Mouse (Mus musculus) cerebellum, postnatal 10 days (tissue): ENCODE measurements at regions not wholly inside any gene's neighbourhood (a gene's known extent, or its start where the extent isn't known, plus 50 kb on each side); places are given as distances from the start of the nearest gene placed in this dataset.

Experiments used
- DNase-seq, 2 experiments: peaks; one replicate each; pipeline ENCODE4 v3.0.0; 2021; ENCODE audit warnings: mixed read lengths in 2 of 2

DNA sequence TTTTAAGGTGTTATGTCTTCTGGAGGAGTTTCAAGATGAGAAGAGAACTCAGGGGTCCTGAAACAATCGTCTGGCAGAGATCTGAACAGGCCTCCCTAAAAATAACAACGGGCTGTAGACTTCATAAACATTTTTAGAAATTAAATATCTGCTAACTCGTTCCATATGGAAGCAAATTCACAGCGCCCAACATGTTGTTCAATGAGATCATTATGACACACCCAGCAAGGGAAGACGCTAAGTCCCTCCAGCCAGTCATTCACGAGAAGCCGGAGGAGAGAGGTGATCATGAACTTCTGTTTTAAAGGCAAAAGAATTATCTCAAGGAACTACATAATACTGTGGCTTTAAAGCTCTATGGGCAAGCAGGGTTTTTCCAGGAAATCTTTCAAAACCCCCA lies 334.8 kb downstream of the Efna5 start:
- no peak for DNase-seq

DNA sequence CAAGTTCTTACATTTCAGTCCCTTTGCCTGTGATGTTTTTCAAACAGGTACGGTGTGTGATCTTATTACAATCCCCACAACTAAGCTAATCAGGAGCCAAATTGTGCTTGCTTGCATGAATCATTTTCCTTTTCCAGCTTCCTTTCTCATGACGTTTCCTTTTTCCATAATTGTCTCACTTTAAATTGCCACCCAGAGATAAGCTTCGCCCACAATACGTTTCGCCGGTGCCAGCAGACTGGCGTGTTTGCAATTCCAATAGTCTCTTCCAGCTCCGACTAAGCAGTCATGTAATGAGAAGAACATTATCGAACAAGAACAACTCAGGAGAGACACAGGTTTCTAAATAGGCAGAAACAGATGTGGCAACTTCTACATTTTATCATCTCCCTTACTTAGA lies 335.8 kb downstream of the Efna5 start:
- no peak for DNase-seq

DNA sequence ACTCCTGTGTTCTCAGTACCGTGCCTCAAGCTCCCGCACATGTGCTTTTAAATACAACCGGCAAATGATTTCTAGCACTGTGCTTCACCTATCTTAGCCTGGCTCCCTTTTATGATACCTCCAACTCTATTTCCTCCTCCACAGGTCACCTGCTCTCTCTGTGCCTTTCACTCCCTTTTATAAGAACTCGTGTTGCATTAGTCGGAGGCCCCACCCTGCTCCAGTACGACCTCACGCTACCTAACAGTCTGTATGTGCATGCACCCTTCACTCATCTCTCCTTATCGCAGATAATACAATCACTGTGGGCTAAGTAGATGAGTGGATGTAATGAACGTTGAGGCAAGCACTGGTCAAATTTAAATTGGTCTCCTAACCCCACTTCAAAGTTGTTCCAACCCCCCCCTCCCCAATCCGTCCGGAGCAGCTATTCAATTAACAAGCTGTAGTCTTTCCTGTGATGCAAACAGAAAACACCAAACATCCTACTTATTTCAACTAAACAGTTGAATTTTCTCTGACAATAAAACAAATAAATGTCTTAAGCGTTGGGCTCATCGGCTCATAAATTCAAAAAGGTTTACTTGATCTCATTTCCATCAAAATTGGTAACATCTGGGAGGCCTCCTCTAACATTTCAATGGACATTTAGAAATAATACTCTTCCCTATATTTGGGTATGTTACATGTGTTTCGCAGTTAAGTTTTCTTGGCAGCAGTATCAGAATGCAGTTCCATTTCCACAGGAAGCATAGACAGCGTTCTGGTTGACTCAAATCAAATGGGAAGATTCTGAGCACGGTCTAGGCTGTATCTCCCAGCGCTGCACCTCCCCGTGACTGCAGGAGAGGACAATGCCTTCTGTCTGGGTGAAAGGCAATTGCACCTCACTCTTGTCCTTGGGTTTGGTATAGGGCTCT lies 337.8 kb downstream of the Efna5 start:
- DNase-seq, result no peak

DNA sequence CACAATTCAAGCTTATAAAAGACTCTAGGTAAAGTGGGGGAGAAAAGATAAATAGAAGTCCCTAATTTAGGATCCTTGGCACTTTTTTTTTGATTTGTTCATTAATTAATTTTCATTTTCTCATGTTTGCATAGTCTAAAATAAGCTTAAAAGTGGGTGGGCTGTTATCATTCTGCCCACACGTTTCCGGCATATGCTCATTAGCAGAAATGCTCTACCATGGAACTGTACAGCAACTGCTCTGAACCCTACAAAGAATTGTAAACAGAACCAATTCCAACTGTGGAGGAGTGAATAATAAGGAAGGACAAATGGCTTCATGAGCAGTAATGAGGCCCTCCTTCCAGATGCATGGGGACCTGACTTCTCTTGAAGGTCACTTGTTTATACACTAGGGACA lies 351.2 kb downstream of the Efna5 start:
- DNase-seq, result no peak

DNA sequence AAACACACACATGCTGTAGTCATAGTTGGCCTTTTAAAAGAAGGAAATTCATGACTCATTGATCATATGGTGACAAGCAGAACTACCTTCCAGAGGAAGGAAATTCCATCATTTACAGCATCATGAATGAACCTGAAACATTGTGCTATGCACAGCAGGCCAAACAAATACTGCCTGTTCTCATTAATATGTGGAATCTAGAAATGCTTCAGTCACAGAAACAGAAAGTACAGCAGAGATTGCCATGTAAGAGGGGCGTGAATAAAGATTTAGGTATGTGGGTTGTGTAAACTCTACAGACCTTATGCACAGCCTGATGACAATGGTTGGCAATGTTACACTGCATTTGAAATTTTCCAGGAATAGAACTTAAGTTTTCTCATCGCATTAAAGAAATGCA lies 353.6 kb downstream of the Efna5 start:
- DNase-seq, result no peak

DNA sequence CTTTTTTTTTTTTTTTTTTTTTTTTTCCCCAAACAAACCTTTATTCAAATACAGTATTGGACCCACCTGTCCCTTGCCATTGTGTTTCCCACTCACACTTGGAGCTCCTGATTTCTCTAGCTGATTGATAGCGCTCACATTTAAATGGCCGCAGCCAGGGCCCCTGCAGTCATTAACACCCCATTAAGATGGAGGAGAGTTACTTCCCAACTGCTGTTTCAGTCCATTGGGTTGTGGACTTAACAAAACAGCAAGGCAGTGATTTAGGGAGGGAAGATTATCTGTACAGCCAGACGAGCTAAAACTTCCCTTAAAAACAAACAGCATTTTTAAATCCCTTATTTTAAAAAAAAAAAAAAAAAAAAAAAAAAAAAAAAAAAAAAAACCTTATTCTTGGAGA lies 367.5 kb downstream of the Efna5 start:
- no peak for DNase-seq

DNA sequence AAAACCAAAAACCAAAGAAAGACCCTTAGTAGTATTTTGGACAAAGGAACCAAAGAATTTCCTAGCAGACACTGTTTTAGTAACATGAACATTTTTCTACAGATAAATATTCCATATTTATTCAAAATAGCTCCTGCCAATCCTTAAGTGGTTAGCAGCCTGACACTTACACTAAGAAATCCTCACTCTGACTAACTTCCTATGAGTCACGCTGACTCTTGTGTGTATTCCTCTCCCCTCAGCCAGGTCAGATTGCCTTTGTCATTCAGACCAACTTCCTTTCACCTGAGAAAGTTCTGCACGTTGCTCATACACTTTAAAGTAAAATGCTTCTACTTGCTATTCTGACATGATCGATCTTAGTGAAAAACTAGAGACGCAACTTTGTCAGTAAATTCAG lies 370.9 kb downstream of the Efna5 start:
- no peak for DNase-seq

DNA sequence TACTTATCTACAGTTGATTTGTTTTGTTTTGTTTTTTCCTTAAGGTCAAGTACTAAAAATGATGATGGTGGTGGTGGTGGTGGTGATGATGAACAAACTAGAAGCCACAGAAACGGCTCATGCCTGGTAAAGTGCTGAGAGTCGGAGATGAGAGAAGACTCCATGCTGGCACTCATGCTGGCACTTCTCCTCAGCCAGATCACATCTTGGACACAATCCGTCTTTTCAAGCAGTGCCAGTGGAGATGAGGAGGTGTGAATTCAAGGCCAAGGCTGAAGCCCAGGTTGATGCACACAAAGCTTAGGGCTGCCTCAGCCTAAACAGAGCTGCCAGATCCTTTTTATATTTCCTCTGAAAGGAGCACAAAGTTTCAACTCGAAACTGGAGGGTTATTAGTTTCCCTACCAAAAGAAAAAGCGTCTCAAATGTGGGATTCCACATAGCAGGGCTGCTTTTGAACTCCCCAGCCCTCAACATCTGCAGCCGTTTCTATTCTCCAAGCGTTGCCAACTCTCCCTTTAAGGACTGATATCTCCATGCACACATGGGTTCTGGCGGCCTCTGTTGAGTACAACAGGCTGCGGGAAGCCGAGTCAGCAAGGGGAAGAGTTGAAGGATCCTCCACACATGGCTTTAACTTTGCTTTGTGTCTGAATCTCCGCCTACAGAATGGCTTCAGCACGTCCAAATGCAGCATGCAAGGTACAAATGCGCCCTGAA lies 373.2 kb downstream of the Efna5 start:
- DNase-seq, result peak; percentile 56 to 75

DNA sequence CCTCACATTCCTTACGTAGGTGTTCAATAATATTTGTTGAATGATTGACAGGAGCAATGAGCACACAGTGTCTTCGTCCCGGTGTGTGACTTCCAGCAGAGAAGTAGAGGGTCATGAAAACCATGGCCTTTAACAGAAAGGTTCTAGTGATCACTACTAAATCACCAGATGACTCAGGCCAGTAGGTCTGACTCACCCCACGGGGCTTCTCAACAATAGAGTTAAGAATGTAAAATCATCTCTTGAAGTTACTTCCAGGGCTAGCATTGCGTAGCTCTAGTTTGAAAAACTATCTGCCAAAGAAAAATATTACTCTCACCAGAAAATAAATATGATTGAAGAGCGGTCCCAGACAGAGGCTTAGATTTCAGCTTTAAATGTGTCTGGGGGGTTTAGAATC lies 376.4 kb downstream of the Efna5 start:
- DNase-seq, result no peak

DNA sequence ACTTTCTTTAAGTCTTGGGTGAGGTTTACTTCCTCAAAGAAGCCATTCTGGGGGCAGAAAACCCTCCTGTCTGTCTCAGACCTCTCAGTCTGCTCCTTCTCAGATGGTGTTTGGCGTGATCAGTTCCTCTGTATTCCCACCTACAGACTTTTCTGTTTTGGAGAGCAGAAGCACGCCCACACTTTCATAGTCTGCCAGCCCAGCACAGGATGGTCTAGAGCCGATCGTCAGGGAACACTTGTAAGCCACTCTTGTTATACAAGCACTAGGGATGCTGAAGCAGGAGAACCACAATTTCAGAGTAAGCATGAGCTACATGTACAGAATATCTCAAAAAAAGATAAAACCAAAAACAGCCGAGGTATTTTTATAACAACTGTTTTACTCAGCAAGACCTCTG lies 410.4 kb downstream of the Efna5 start:
- no peak for DNase-seq

DNA sequence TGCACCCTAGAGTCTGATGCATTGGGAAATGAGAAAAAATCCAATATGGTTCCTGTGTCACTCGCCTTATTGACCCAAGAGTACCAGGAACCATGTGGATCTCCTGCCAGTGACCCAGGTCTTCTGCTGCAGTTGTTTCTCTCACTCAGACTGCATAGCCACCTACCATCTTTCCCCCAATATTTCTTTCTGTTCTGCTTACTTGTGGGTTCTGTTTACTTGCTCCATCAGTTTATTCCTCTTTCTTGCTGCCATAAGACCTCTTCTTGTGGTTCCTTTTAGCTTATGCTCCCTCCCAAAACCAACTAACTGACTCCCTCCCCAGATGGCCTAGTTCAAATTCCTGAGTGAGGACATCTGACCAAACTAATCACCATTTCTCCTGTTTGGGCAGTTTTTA lies 411.8 kb downstream of the Efna5 start:
- no peak for DNase-seq

DNA sequence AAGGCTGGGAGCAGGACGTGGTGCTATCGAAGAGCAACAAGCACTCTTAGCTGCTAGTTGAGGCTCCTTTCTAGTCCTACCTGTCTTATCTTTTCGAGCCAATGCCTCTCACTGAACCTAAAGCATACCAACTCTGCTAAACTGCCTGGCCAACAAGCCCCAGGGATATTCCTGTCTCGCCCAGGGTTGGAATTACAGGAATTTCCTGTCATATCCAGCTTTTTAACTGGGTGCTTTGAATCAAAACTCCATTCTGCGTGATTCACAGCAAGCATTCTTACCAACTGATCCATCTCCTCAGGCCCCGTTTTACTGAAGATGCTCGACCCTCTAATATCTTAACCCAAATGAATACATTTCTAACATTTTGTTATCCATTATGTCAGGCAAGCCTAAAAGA lies 412.3 kb downstream of the Efna5 start:
- no peak for DNase-seq

DNA sequence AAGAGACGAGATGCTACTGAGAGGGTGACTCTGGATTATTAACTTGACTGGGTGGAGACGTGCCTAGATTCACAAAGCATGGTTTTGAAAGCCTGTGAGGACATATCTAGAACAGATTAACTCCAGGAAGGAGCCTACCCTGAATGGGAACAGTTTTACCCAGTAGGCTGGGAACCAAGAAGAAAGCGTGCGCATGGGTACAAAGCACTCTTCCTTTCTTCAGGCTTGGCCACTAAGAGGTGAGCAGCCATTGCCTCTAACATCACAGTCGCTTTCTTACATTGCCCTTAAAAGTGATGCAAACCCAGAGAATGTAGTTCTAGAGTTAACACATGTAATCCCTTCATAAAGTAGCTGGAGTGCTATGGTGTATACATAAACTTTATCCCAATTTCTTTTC lies 414.0 kb downstream of the Efna5 start:
- no peak for DNase-seq

DNA sequence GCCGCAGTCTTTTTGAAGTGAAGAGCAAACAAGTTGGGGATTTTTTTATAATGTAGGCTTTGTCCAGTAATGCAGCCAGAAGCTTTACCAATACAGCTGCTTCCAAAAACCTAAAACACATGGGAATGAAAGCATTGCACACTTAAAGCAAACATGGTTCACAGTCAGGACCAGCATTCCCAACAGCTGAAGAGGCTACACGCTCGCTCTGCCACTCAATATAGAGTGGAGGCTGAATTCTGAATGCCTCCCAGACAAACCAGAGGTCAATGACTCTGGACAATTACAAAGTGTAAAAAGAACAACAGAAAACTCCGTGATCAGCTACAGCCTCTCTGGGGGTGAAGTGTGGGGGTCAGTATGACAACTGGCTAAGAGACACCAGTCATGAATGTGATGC lies 416.1 kb downstream of the Efna5 start:
- no peak for DNase-seq

DNA sequence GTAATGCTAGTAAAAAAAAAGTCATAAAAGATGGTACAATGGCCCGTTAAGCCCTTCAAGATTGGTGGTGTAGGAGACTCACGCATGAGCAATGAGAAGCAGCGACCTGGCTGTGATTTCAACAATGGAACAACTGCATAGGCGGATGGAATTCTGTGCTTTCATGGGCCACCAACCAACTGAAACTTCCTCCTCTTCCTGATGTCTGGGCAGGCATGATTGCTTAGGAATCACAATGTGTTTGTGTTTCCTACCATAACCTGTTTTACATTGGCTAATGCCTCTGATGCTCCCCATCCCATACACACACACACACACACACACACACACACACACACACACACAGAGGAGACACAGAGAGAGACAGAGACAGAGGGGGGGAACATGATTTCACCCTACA lies 416.9 kb downstream of the Efna5 start:
- DNase-seq, result no peak

DNA sequence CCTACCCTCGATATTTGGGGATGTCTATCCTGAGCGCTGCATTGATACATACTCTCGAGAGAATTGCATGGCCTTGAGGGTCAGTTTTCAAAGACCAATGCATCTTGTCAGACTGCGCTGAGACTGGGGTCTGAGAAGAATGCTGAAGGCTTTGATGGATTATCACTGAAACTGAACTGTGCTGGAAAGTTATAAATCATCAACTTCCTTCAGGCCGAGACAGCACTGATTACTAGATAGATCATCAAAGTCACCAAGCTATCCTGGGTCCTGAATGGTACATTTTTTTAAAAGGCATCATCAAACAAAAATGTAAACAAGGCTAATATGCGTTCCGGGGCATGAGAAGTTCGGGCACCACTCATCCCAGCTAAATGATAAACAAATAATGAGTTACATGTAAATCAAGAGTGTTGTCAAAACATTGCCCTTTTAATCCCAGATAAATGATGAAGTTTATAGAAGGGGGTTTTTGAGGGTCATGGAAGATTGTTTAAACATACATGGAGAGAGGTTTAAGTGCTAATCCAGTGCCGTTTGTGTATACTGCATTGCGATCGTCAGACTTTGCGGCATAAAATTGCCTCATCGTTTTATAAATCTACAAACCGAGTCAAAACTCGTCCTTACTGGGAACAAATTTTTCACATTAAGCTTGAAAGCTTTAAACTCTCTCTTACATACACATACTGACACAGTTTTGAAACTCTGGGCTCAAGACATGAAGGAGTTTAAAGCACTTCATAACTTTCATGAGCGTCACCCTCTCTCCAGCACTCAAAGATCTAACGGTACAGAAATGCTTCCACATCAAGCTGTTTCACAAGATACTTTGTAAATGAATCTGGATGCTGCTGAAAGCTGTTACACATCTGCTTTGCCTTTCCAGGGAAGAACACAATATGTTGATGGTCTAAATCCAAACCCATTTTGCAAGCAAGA lies 419.5 kb downstream of the Efna5 start:
- DNase-seq, result no peak

DNA sequence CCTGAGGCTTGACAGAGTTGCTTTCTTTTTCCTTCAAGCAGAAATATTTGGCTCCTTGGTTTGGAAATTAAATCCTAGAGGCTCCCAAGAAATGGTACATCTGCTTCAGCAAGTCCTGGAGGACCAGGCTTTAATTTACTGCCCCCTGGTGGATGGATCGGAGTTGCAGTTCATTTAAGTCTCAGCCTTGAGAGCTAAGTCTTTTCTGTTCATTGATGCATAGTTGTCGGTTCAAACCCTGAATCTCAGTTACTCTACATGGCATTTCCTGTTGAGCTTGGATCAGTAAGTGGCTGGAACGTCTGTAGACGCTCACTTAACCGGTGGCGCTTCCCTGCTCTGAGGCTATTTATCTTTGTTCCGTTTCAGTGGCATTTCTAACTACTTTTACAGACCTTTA lies 422.2 kb downstream of the Efna5 start:
- DNase-seq, result peak; percentile 83 to 88

DNA sequence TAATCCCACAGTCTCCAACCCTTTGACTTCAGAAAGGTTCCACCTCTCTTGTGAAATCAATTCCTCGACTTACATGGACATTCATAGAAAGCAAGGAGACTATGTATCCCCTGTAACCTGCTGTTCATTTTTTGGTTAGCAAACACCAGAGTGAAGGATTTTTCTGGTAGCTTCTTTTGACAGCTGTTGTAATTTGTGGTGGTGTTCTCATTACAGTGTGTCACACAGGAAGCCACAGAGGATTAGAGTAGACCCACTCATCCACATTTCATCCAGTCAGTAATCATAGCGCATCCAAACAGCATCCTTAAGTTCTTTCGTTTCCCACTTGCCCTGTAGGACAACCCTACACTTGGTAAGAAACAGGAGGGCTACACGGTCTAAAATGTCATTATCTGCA lies 443.1 kb downstream of the Efna5 start:
- DNase-seq, result no peak

DNA sequence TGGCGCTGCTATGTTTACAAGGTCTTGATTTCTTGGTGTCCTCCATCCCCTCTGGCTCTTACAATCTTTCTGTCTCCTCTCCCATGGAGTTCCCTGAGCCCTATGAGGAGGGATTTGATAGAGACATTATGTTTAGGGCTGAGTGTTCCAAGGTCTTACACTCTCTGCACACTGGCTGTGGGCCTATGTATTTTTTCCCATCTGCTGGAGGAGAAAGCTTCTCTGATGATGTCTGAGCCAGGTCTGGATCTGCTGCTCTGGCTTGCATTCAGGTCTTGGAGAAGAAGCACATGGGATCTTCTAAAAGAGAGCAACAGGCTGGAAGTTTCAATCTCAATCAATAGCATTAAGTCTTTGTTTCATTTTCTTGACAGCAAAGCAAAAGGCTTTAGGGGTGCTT lies 445.1 kb downstream of the Efna5 start:
- DNase-seq, result peak; percentile 10 to 12

DNA sequence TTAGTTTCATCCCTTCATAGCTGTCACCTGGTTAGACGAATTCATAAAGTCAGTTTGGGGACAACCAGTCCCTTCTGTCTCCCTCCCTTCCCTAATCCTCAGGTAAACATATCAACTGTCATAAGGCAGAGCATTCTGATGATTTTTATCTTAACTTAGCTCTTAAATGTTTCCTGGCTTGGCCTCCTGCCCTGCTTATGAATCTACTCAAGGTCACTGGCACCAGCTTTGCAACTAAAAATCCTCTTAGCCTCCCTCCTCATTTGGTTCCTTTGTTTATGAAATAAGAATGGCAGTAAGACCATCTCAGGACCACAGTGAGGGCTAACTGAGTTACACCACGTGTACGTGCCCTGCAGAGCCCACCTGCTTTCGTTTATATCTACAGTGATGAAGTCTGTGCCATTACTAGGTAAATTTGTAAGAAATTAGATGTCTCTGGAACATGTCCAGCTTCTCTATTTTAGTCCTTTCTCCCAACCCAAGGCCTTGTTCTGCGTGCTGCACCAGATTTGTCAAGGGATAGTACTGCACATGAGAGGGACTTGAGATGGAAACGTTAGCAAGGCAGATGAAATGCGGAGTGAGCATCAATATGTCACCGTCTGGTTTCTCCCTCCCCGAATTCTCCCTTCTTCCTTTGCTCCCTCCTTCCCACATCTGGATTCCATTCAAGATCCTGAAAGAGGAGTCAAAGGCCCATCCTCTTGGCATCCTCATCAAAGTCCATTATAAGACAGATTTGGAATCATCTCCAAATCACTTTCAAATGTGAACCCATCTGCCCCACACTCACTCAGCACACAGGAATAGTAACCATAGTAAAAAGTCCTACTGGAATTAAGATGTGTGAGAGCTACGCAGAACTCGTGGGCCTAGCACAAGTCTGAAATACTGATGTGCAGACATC lies 457.4 kb downstream of the Efna5 start:
- DNase-seq, result no peak

DNA sequence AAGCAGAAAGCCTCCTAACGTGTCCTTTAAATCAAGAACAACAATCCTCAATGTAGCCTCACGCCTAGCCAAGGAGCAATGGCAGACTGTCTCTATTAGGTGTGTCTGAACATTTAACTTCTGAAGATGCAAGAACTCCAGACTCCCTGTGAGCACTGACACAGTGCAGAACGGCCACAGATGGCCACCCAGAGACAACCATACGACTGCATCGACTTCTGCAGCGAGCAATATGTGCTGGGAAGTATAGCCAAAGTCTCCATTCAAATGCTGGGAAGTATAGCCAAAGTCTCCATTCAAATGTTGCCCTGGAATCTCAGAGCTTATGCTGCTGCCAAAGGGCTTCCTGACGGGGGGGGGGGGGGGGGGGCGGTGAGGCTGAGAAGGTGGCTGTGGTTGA lies 463.5 kb downstream of the Efna5 start:
- peak in 1 of 2 experiments; percentile 16 for DNase-seq

DNA sequence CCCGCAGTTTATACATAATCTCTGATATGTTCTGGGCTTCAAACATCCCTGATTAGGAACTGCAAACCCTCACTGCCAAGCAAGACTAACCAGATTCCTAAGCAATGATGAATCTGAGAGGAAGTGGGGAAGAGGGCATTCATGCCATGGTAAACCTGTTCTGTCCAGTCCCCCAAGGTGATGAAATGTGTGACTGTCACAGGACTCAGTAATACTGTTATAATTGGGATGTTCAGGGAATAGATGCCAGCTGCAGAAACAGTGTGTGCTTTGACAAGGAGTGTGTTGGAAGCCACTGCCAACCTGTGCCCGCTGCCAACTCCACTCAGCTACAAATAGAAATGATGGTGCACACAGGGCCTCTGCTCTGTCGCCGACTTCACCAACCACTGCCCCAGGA lies 466.0 kb downstream of the Efna5 start:
- peak; percentile 81 to 82 for DNase-seq
